Mouse (Mus musculus) kidney, postnatal 0 days (tissue): ENCODE data around the gene Hgfac. TPM values are rescaled to one million over a fixed set of nuclear protein-coding genes. Genes with fewer than 3 reads are reported as not detected.
A peak's percentile ranks its signal among the peaks of the same experiment; 100 is the strongest.

ENCODE experiments used
- ATAC-seq: fragments of 200-750 bp; cut with Nextera tagmentation; replicated peaks from 2 replicates; pipeline ENCODE4 v1.8.0; 2017; ENCODE audit warnings: low read depth, moderate number of reproducible peaks, moderate TSS enrichment, moderate library complexity; ENCODE audit not compliant: low FRiP score
- DNase-seq: peaks from one replicate; pipeline ENCODE4 v3.0.0-alpha.2; 2016; ENCODE audit warnings: low spot score
- H3K27ac ChIP-seq: fragments of 300-500 bp; sonication (generic); 2 replicates; pipeline ENCODE4 v1.5.1; 2014; ENCODE audit warnings: mild to moderate bottlenecking
- H3K27me3 ChIP-seq: fragments of 300-500 bp; sonication (generic); 2 replicates; pipeline ENCODE4 v1.6.1; 2014; ENCODE audit warnings: low read length, mixed read lengths; ENCODE audit not compliant: insufficient read depth
- H3K36me3 ChIP-seq: fragments of 300-500 bp; sonication (generic); 2 replicates; pipeline ENCODE4 v1.6.1; 2014; ENCODE audit warnings: low read length, mixed read lengths; ENCODE audit not compliant: insufficient read depth
- H3K4me1 ChIP-seq: fragments of 300-500 bp; sonication (generic); replicated peaks from 2 replicates; pipeline ENCODE4 v1.6.1; 2014; ENCODE audit warnings: antibody characterized with exemption, low read length, mixed read lengths; ENCODE audit not compliant: insufficient read depth
- H3K4me2 ChIP-seq: fragments of 300-500 bp; sonication (generic); 2 replicates; pipeline ENCODE4 v1.6.1; 2014; ENCODE audit warnings: mild to moderate bottlenecking, low read length, moderate library complexity, mixed read lengths
- H3K4me3 ChIP-seq: fragments of 300-500 bp; sonication (generic); replicated peaks from 2 replicates; pipeline ENCODE4 v1.5.1; 2014; ENCODE audit warnings: low read depth, low read length
- H3K9ac ChIP-seq: fragments of 300-500 bp; sonication (generic); 2 replicates; pipeline ENCODE4 v1.6.1; 2014; ENCODE audit warnings: low read depth, low read length
- H3K9me3 ChIP-seq: fragments of 300-500 bp; sonication (generic); replicated peaks from 2 replicates; pipeline ENCODE4 v1.6.1; 2016; ENCODE audit warnings: low read length, inconsistent platforms, mixed read lengths
- CTCF ChIP-seq: IDR thresholded peaks from 2 replicates; pipeline ENCODE4 v1.5.1; 2016; ENCODE audit warnings: antibody characterized with exemption, low read depth, mild to moderate bottlenecking, moderate library complexity
- WGBS: fragments of 180-500 bp; shearing (Covaris S2); extraction: QIAGEN DNeasy Blood & Tissue Kit; methylation state at CpG from one replicate; pipeline ENCODE4 v1.1.7; 2014; 5-methylcytosine and 5-hydroxymethylcytosine counted together
- microRNA-seq: library from miRNA; unstranded; fragments of <30 nt; microRNA quantifications from one replicate; pipeline ENCODE4, GENCODE M21; 2016
- polyA plus RNA-seq: library from polyadenylated mRNA; unstranded; fragments of >200 nt; fragmentation: Nextera tagmentation; extraction: Ambion mirVana; gene quantifications from 2 replicates; pipeline ENCODE4 v1.2.1, GENCODE M21; 2015

The Hgfac gene
- polyA plus RNA-seq, 1 experiment from 2014 or later = 4.1 TPM

- no peak for ATAC-seq
- Histone ChIP-seq H3K4me2 (no peak overlapping the region), H3K4me1 (no peaks in the 10 kb centered on the region), H3K4me3 (no peak overlapping the region), H3K9me3 (no peaks in the 10 kb centered on the region), H3K9ac (no peak overlapping the region), H3K27me3 (no peaks in the 10 kb centered on the region), H3K36me3 (no peaks in the 10 kb centered on the region), H3K27ac (no peak overlapping the region)
- DNase-seq = no peak
- TF ChIP-seq CTCF = no peak
- WGBS = 49% methylated on average over 18 of the region's 18 CpGs
These were observed 37.8 kb downstream of the Hgfac start for GRCm38 (mm10) chr5:35079101-35079500.

GRCm38 (mm10) chr5:35084913-35085312, 43.6 kb downstream of the Hgfac start:
- no peak for DNase-seq
- Histone ChIP-seq H3K4me3 (no peak overlapping the region), H3K9ac (no peak overlapping the region), H3K27ac (no peak overlapping the region), H3K9me3 (no peaks in the 10 kb centered on the region), H3K27me3 (no peaks in the 10 kb centered on the region), H3K4me1 (no peaks in the 10 kb centered on the region), H3K4me2 (no peak overlapping the region), H3K36me3 (no peaks in the 10 kb centered on the region)
- ATAC-seq = no peak
- no peak for TF ChIP-seq CTCF
- WGBS = 83% methylated on average over 3 of the region's 3 CpGs

- Histone ChIP-seq H3K9ac (no peak overlapping the region), H3K27me3 (no peaks in the 10 kb centered on the region), H3K4me3 (no peak overlapping the region), H3K27ac (no peak overlapping the region), H3K36me3 (peaks cover 24% of the 10 kb centered on the region), H3K4me2 (no peak overlapping the region), H3K9me3 (no peaks in the 10 kb centered on the region), H3K4me1 (no peaks in the 10 kb centered on the region)
- ATAC-seq (0 out of 2 replicates have a peak, but pooled peaks have one; percentile 19), DNase-seq (peak; percentile 73)
- 58% methylated on average over 9 of the region's 9 CpGs for WGBS
- peak; percentile 79 for TF ChIP-seq CTCF
These were observed 47.7 kb downstream of the Hgfac start for GRCm38 (mm10) chr5:35088785-35089613.

- no peaks in the 10 kb centered on the region for H3K9me3 ChIP-seq
- no peaks in the 10 kb centered on the region for H3K27me3 ChIP-seq
- H3K36me3 ChIP-seq = peaks cover 27% of the 10 kb centered on the region
- DNase-seq (no peak), ATAC-seq (no peak)
- no peak overlapping the region for H3K27ac ChIP-seq
- no peak overlapping the region for H3K9ac ChIP-seq
- no peak for TF ChIP-seq CTCF
- H3K4me3 ChIP-seq = no peak overlapping the region
- no peaks in the 10 kb centered on the region for H3K4me1 ChIP-seq
- 81% methylated on average over 5 of the region's 5 CpGs for WGBS
- H3K4me2 ChIP-seq = no peak overlapping the region
These were observed 48.3 kb downstream of the Hgfac start for GRCm38 (mm10) chr5:35089614-35089963.

GRCm38 (mm10) chr5:35091636-35092035, 50.3 kb downstream of the Hgfac start:
- TF ChIP-seq CTCF = no peak

More at GRCm38 (mm10) chr5:35091636-35092035, 50.3 kb downstream of the Hgfac start:
- Histone ChIP-seq H3K9me3 (no peaks in the 10 kb centered on the region), H3K36me3 (peaks cover 44% of the 10 kb centered on the region), H3K27me3 (no peaks in the 10 kb centered on the region), H3K4me3 (no peak overlapping the region), H3K4me1 (no peaks in the 10 kb centered on the region), H3K27ac (no peak overlapping the region), H3K4me2 (no peak overlapping the region), H3K9ac (no peak overlapping the region)
- WGBS = 46% methylated on average over 3 of the region's 3 CpGs
- ATAC-seq (peak; percentile 48; the same call in 1 of the 2 replicates), DNase-seq (peak; percentile 79)

Small RNA genes lying within 50 kb of the gene (microRNA-seq; reads per million reads assigned to microRNA genes)
- gene Mir3097 = 2.4 reads per million, percentile 4 among the genes with 10 or more reads in this experiment

Other genes starting within 250 kb of the Hgfac start
- gene Msantd1, start 133.5 kb upstream of the Hgfac start, polyA plus RNA-seq = 0.25 and 0.64 TPM in 2 replicates
- 17.5 and 19.2 TPM in 2 replicates for gene Rgs12, start 92.1 kb upstream of the Hgfac start, polyA plus RNA-seq
- 0.89 and 1.3 TPM in 2 replicates for gene Dok7, start 15.3 kb downstream of the Hgfac start, polyA plus RNA-seq
- 265 and 288 TPM in 2 replicates for gene Lrpap1, start 64.3 kb downstream of the Hgfac start, polyA plus RNA-seq
- 0.21 and 0.24 TPM in 2 replicates for gene Adra2c, start 236.8 kb downstream of the Hgfac start, polyA plus RNA-seq